Mouse (Mus musculus): Measurements from ENCODE around the gene Uchl5.

Gene Uchl5

DNA sequence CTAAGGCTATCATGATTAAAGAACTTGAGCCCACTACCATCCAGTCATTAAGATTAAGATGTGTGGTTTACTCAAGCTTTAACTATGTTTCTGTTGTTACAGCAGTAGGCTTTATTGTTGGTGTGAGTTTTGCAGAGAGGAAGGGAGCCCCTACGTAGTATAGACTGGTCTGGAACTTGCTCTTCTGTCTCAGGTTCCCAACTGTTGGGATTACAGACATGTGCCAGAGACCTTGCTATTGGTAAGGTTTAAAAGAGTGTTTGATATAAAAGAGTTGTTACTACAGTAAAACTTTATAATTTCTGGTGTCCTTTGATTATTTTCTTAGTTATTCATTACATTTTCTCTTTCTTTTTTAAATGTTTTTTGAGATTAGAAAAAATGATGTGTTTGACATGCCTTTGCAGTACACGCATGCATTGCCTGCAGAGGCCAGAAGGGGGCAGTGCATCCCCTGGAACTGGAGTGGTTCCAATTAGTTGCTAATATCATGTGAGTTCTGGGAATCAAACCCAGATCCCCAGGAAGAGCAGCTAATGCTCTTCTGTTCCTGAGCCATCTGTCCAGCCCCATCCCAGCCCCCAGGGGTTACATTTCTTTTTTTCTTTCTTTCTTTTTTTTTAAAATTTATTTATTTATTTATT lies 11.6 kb downstream of the Uchl5 start:
- DNase-seq (ENCODE audit: low read depth in 1 of 2, low spot score in 2 of 2) = peak in 1 of 2 experiments; percentile 50

DNA sequence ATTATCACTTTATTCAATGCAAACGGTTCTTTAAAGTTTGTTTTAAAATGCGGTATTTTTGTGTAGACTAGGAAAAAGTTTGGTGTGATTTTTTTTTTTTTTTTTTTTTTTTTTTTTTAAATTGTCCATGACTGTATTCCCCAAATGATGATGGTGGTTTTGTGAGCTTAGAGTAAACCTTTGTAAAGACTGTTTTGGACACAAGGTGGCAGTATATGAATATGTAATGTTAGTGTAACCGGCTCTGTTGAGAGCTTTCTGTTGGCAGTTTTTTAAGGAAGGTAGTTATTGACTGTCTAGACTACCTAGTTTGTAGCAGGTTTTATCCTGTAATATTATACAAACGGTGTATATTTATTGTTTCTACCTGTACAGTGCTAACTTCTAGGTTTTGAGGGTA lies 26.5 kb downstream of the Uchl5 start:
- no peak for DNase-seq (ENCODE audit: low read depth in 1 of 2, low spot score in 2 of 2)

DNA sequence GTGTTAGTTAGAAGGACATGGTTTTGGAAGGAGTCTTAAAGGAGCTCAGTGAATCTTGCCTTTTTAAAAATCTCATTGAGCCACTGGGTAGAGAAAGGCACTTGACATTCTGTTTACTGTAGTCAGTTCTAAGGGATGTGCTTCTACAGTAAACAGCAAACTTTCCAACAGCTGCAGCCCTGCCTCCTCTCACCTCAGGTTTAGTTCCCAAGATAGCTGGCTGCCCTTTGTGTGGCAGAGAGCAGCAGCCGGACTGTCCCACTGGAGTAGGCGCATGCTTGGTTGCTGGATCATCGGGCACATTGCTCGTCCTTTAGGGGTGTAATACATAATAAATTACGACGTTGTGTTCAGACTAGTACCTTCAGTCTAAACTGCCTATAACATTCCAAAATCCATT lies 32.0 kb downstream of the Uchl5 start:
- no peak for DNase-seq (ENCODE audit: low read depth in 1 of 2, low spot score in 2 of 2)

DNA sequence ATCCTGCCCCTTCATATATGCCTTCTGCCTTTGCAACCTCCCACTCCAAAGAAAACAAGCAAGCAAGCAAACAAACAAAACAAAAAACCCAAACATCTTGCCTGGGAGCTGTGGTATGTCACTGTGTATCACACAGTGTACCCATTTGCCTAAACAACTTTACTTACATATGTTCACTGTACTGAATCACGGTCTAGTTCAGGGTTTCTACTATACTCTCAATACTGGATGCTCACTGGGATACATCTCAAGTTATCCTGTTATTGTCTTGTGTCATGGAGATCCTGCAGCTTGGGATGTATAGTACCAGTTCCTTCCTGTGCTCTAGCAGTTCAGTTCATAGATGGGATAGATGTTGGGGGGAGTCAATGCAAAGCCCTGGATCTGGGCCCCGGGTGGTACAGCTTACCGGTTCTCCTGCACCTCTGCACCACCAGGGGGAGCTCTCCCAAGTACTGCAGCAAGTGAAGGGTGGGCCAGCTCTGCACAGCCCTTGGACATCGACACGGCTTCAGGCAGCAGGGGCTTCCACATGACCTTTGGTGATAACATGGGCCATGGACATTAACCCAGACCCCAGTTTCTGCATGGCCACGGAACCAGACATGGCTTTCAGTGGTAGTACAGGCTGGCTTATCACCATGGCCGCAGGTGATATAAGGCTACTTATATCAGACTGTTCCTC lies 36.7 kb downstream of the Uchl5 start:
- DNase-seq (ENCODE audit: low read depth in 1 of 2, low spot score in 2 of 2) = peak; percentile 22 to 59

DNA sequence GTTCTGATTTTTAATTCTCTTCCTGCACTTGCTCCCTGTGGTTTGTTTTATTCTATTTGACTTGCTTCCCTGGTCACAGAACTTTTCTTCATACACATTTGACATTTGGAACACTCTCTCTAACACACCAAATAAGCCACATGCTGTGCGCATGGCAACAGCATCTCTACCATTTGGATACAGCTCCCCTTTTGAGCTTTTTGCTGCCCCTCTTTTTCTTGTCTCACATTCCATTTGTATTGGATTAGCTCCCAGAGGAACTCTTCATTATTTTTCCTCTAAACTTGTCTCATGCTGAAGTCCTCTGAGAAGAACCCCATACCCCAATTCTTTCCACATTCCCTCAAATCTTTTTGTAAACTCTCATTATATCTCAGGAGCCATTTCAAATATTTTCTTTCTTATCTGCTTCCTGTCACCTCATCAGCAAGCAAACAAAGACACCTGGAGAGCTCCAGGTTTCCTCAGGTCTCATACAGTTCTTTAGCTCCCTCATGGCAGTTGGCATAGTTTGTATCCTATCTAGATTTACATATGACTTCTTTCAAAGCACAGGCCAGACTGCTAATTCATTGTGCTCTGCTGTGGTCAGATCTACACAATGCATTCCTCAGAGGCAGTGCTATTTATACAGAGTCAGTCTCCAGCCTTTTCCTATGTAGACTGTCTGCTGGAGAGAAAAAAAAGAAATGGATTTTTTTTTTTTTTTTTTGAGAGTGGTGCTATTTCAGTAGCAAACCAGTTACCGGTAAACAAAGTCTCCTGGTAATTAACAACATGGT lies 43.2 kb downstream of the Uchl5 start:
- DNase-seq (ENCODE audit: low read depth in 1 of 2, low spot score in 2 of 2) = no peak

DNA sequence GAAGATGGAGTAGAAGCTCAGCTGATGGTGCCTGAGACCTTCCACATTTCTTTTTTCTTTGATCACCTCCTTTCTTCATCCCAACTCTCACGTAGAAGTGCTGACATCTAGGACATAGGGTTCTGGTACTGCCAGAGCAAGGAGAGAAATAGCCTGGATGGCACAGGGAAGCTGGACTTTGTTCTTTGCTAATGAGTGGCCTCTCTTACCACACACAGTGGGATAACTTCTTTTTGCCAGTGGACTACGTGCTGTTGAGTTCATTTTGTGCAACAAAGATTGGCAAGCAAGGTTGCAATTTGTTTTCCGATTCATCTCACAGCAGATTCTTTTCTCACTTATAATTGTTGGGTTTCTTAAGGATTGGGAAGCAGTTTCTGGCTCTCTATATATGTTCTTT lies 45.6 kb downstream of the Uchl5 start:
- no peak for DNase-seq (ENCODE audit: low read depth in 1 of 2, low spot score in 2 of 2)

DNA sequence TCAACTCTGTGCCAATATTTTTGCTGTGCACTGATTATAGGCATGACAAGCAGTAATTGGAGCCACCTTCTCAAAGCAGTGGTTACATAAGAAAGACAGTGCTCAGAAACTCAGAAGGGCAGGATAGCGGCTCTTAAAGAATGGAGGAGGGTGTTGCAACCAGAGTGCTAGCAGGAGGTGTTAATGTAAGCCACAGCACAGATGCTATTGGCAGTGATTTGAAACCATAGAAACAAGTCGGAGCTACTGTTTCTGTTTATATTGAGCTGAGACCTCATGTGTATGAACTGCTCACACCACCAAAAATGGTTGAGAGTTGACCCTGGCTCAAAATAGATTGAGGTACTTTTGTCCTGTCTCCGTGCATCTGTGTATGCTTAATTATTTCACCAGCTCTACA lies 53.6 kb downstream of the Uchl5 start:
- DNase-seq (ENCODE audit: low read depth in 1 of 2, low spot score in 2 of 2) = no peak

DNA sequence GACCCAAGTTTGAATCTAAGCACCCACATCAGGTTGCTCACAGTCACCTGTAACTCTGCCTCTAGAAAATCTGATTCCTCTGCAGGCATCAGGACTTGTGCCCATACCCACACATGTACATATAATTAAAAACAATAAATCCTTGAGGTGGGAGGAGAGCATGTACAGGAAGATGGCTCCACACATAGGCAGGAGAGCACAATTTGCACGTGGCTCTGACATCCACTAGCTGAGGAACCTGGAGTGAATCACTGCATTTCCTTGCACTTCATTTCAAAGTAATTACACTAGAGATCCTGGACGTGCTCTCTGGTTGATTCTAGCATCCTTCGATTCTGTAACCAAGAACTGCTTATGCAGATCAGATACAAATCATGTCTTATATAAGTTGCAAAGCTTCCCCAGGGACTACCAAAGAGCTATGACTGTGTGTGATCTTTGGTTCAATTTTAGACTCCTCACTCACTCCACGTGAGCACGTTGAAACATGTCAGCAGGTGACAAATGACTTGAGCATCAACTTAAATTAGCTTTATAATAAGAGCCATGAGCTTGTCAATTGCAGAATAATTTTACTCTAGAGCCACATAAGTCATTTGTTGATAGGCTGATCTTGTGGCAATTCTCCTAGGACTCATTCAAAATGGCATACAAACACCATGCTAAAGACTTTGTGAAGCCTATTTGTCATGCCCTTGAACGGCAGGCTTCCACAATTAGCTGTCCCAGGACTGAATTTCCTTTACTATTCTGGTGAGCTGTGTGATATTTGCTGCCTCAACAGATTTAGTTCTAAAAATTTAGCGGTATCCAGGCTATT lies 59.5 kb downstream of the Uchl5 start:
- DNase-seq (ENCODE audit: low read depth in 1 of 2, low spot score in 2 of 2) = no peak

DNA sequence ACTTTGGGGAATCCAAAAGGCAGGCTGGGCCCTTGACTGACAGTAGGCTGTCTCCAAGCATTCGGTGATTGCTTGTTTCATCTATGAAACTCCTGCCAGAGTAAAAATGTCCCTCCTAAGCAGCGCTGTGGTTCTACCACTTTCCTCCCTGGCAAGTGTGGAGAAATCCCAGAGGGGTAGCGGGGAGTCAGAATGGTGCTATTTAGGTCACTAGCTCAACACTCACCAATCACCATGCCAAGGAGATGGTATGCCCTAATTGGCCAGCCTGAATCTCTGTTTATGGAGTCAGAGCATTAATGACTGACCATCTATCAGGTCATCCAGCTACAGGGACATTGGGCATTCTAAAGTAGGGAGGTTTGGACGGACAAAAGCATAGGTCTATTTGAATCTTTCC lies 60.6 kb downstream of the Uchl5 start:
- no peak for DNase-seq (ENCODE audit: low read depth in 1 of 2, low spot score in 2 of 2)

DNA sequence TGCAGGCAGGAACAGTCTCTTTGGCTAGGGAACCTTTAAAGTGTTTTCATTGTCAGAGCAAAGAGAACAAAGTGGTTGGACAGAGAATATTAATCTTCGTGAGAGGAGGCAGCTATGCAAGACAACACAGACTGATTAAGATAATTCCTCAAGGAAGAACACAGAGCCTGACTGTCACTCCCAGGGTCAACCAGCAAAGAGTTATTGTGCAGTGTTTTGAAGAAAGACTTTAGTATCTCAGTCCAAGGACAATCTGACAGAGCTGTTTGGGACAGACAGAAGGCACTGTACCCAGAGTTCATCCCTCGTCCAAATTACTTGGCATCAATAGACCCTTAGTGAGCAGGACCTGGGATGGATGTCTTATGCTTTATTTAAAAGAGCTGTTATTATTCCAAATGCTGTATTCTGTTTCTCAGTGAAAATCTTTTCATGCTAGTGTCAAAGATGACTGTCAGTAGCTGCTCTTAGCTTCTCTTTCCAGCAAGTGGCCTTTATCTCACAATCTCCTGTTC lies 61.9 kb downstream of the Uchl5 start:
- no peak for DNase-seq (ENCODE audit: low read depth in 1 of 2, low spot score in 2 of 2)

DNA sequence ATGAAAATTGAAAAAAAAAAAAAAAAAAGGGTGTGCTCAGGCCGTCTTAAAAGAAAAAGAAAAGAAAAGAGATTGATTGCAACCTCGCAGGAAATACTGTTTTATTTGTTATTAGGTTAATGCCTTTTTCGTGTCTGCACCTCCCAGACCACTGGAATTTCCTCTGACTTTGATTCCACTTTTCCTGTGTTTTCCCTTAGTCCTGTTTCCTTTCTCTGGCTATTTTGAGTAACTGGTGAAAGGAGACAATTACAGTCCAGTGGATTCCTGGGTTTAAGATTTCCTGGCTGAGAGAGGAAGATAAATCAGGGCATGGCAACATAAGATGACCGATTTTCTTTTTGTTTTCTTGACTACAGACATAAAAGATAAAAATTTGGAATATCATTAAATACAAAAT lies 75.3 kb downstream of the Uchl5 start:
- DNase-seq (ENCODE audit: low read depth in 1 of 2, low spot score in 2 of 2) = no peak

DNA sequence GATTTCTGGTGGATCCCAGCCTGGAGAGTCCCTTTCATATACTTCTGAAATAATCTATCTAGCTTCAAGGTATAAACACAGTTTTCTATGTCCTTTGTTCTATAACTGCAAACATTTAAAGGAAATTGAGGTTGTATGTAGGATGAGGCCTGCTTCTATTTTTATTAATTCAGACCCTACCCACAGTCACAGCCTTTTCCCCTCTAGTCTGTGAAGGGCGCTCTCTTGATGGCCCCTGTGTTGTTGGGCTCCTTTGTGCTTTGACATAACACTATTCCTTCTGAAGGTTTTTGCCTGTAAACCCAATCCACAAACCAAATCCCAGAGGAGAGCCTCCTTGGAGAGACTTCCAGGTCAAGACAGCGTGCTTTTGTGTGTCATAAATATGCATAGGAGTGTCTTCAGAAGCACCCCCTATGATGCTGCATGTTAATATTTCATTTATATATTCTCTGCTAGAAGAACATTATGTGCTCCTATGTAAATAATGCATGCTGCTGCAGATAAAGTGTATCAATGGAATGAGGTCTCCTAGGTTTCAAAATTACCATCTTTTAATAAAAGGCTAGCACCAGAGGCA lies 75.8 kb downstream of the Uchl5 start:
- no peak for DNase-seq (ENCODE audit: low read depth in 1 of 2, low spot score in 2 of 2)

DNA sequence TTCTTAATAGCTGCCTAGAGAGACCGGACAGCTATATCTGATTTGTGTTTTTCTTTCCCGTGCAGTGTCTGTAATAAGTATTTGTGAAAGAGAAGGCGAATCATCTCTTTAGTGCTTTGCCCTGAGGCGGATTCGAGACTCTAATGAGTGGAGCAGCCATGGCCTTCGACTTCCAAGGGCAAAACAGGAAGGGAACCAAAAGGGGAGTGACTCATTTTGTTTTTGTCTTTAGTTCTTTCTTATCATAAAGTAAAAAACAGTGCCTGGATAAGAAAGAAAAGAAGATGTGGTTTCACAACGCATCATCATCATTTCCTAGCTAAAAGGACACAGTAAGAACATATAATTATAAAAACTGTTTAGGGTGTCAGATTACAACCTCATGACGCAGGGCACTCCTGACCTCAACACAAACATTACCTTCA lies 76.6 kb downstream of the Uchl5 start:
- DNase-seq (ENCODE audit: low read depth in 1 of 2, low spot score in 2 of 2) = no peak

DNA sequence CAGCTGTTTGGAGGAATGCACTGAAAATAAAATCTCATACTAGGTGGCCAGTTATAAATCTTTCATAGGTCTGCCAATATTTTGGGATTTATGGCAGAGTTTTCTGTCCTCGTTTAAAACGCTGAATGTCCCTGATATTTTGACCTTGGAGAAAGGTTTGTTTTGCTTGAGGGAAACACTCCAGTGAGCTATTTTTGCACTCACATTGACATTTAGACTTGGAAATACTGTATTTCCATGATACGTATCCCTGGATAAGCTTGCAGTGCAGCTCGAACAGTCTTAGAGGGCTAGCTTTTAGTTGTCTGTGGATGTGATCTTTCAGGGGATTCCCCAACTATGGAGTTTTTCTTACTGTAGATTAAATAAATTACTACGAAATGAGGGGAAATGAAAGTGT lies 78.6 kb downstream of the Uchl5 start:
- no peak for DNase-seq (ENCODE audit: low read depth in 1 of 2, low spot score in 2 of 2)

Measured in monocyte, adult 2 months (primary cell).